Mouse (Mus musculus) limb, embryonic 13.5 days (tissue): Measurements from ENCODE around the gene Pdpn. TPM values are rescaled to one million over a fixed set of nuclear protein-coding genes. Genes with fewer than 3 reads are reported as not detected.
"Not testable (repeated sequence)": the region's sequence is repeated elsewhere in the genome, so short reads cannot be mapped to it uniquely, and the experiment has no call there.

Experiments
- ATAC-seq: fragments of 200-750 bp; cut with Nextera tagmentation; 2 replicates; pipeline ENCODE4 v1.8.0; 2017; ENCODE audit warnings: low read depth, moderate number of reproducible peaks, moderate TSS enrichment; ENCODE audit not compliant: low FRiP score
- H3K27ac ChIP-seq: fragments of 300-500 bp; sonication (generic); 2 replicates; pipeline ENCODE4 v1.5.1; 2015; ENCODE audit warnings: inconsistent platforms, mild to moderate bottlenecking, moderate library complexity
- H3K27me3 ChIP-seq: fragments of 300-500 bp; sonication (generic); 2 replicates; pipeline ENCODE4 v1.6.1; 2015; ENCODE audit warnings: mild to moderate bottlenecking, inconsistent platforms
- H3K36me3 ChIP-seq: fragments of 300-500 bp; sonication (generic); 2 replicates; pipeline ENCODE4 v1.6.1; 2015; ENCODE audit warnings: inconsistent platforms, mild to moderate bottlenecking, moderate library complexity
- H3K4me1 ChIP-seq: fragments of 300-500 bp; sonication (generic); 2 replicates; pipeline ENCODE4 v1.6.1; 2015; ENCODE audit warnings: inconsistent platforms
- H3K4me2 ChIP-seq: fragments of 300-500 bp; sonication (generic); replicated peaks from 2 replicates; pipeline ENCODE4 v1.6.1; 2015; ENCODE audit warnings: inconsistent platforms, mild to moderate bottlenecking, moderate library complexity
- H3K4me3 ChIP-seq: fragments of 300-500 bp; sonication (generic); 2 replicates; pipeline ENCODE4 v1.5.1; 2015; ENCODE audit warnings: moderate library complexity, mild to moderate bottlenecking, inconsistent platforms
- H3K9ac ChIP-seq: fragments of 300-500 bp; sonication (generic); 2 replicates; pipeline ENCODE4 v1.6.1; 2015; ENCODE audit warnings: mild to moderate bottlenecking, inconsistent platforms
- H3K9me3 ChIP-seq: fragments of 300-500 bp; sonication (generic); 2 replicates; pipeline ENCODE4 v1.6.1; 2016; ENCODE audit warnings: inconsistent platforms
- WGBS: fragments of 180-500 bp; shearing (Covaris S2); methylation state at CpG from one replicate; pipeline ENCODE4 v1.1.7; 2015; 5-methylcytosine and 5-hydroxymethylcytosine counted together
- polyA plus RNA-seq: library from polyadenylated mRNA; unstranded; fragments of >200 nt; fragmentation: Nextera tagmentation; extraction: Ambion mirVana; gene quantifications from 2 replicates; pipeline ENCODE4 v1.2.1, GENCODE M21; 2015

Gene Pdpn
- 62.5 and 63.3 TPM in 2 replicates for polyA plus RNA-seq

DNA sequence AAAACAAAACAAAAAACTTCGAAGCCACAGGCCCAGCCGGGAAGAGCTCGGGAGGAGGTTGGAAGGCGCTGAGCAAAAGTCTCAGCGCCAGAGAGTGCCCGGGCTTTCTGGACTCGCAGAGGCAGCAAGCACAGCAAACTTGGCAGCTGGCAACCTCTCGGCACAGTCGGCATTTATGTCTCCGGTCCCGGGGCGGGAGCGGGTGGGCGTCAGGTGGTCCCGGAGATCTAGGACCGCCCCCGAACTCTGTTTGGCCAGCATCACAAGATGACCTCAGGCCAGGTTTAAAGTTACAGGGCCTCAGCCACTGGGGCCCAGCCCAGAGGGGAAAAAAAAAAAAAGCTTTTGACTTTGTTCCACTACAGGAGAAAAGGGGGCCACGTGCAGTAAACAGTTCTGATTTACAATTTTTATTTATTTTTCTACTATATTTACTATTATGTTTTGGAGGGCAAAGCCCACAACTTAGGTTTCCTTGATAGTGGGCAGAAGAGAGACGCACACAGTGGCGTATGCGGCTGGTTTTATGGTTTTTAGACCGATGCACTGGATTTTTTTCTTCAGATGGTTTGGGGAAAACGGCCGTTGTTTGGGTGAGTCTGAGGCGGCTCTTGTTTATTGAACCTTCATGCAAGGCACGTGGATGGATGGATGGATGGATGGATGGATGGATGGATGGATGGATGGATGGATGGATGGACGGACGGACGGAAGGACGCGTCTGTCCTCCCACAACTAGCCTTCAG lies at the start of gene Pdpn:
Gene Pdpn (minus strand): TSS at position 240 of the 746 bp plus-strand sequence.
- no peaks in the 10 kb centered on the region for H3K9me3 ChIP-seq
- H3K4me3 ChIP-seq, result peak within 1 kb of the TSS; percentile 53
- peak within 1 kb of the TSS; percentile 68 for H3K9ac ChIP-seq
- H3K27ac ChIP-seq, result peak within 1 kb of the TSS; percentile 67
- H3K36me3 ChIP-seq, result no peaks in the 10 kb centered on the region
- WGBS, result under 1% methylated on average over 31 of the region's 31 CpGs
- H3K27me3 ChIP-seq, result no peaks in the 10 kb centered on the region
- peaks cover 66% of the 10 kb centered on the region for H3K4me1 ChIP-seq
- peak within 1 kb of the TSS; percentile 88 for H3K4me2 ChIP-seq
- peak; percentile 89; the same call in 1 of the 2 replicates for ATAC-seq

DNA sequence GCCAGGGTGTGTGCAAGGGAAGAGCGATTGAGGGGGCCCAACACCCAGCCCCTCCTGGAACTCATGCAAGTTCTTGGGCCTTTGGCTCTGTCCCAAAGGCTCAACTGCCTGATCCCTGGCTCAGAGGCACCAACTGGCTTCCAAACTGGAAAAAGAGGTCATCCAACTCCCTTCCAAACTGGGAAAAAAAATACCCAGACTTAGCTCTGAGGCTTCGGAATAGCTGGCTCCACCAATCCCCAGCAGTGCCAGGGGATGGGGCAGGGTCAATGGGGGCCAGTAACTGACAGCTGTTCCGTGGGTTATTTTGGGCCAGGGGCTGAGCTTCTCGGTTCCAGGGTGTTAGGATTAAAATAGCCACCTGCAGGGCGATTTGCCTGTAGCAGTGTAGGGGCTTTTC lies 49.3 kb upstream of the Pdpn start:
- H3K4me1 ChIP-seq, result peaks cover 22% of the 10 kb centered on the region
- ATAC-seq, result peak; percentile 68
- H3K9me3 ChIP-seq, result no peaks in the 10 kb centered on the region
- H3K36me3 ChIP-seq, result no peaks in the 10 kb centered on the region
- WGBS, result 29% methylated on average over 5 of the region's 5 CpGs
- peaks cover 63% of the 10 kb centered on the region for H3K27me3 ChIP-seq
- H3K4me3 ChIP-seq, result no peak overlapping the region
- no peak overlapping the region for H3K9ac ChIP-seq
- H3K4me2 ChIP-seq, result 0 out of 2 replicates have a peak overlapping the region, but pooled peaks have one; percentile 99
- no peak overlapping the region for H3K27ac ChIP-seq

DNA sequence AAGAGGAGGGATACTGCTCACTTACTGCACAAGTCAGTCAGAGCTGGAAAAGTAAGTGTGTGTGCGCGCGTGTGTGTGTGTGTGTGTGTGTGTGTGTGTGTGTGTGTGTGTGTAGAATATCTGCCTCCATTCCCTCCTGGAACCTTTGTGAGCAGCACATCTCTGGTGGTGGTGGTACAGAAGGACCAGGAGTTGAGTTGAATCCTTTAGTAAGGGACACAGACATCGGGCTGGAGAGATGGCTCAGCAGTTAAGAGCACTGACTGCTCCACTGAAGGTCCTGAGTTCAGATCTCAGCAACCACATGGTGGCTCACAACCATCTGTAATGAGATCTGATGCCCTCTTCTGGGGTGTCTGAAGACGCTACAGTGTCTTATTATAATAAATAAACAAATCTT lies 46.1 kb upstream of the Pdpn start:
- not testable (repeated sequence) for H3K36me3 ChIP-seq, H3K4me3 ChIP-seq, H3K9ac ChIP-seq, H3K9me3 ChIP-seq, ATAC-seq, H3K4me2 ChIP-seq, H3K27ac ChIP-seq
- H3K27me3 ChIP-seq, result peaks cover 38% of the 10 kb centered on the region
- H3K4me1 ChIP-seq, result peaks cover 19% of the 10 kb centered on the region
- 91% methylated on average over 5 of the region's 5 CpGs for WGBS

DNA sequence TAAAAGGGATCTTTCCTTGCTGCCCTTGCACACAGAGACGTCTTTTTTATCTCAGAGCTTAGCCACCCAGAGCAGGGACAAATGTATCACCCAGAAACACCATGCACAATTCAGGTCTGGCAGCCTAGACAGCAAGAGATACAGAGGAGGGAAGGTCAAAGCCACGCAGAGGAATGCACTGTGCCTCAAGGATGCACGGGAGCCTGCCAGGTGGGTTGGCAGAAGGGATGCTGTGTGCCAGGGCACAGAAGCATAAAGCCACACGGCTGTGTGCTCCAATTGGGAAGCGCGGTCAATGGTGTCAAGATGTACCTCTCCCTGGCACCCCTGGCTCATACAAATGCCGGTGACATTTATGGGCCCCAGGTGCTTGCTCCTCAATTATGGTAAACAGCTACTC lies 42.1 kb upstream of the Pdpn start:
- no peak for ATAC-seq
- Histone ChIP-seq H3K27me3 (no peaks in the 10 kb centered on the region), H3K4me2 (no peak overlapping the region), H3K36me3 (no peaks in the 10 kb centered on the region), H3K27ac (no peak overlapping the region), H3K4me1 (no peaks in the 10 kb centered on the region), H3K4me3 (no peak overlapping the region), H3K9ac (no peak overlapping the region), H3K9me3 (no peaks in the 10 kb centered on the region)
- WGBS, result 81% methylated on average over 7 of the region's 7 CpGs

DNA sequence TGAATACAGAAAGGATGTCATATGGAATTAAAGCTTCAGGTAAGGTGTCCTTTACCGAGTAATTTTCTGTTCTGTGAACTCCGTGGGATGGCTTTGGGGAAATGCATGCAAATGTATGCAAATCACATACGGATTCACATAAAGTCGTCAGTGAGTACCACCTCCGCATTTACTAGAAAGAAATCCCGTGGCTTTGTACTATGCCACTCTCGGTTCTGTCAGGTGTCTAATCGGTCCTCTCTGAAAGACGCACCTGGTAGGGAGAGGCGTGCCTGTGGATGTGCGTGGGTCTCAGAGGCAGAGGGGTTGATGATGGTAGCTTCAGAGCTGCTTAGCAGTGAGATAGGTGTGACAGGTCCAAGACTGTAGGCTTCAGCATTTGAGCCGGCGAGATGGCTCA lies 40.4 kb upstream of the Pdpn start:
- no peaks in the 10 kb centered on the region for H3K36me3 ChIP-seq
- no peaks in the 10 kb centered on the region for H3K9me3 ChIP-seq
- H3K4me1 ChIP-seq, result no peaks in the 10 kb centered on the region
- H3K9ac ChIP-seq, result no peak overlapping the region
- H3K4me2 ChIP-seq, result no peak overlapping the region
- H3K4me3 ChIP-seq, result no peak overlapping the region
- ATAC-seq, result no peak
- H3K27ac ChIP-seq, result no peak overlapping the region
- H3K27me3 ChIP-seq, result no peaks in the 10 kb centered on the region
- WGBS, result 87% methylated on average over 13 of the region's 13 CpGs

DNA sequence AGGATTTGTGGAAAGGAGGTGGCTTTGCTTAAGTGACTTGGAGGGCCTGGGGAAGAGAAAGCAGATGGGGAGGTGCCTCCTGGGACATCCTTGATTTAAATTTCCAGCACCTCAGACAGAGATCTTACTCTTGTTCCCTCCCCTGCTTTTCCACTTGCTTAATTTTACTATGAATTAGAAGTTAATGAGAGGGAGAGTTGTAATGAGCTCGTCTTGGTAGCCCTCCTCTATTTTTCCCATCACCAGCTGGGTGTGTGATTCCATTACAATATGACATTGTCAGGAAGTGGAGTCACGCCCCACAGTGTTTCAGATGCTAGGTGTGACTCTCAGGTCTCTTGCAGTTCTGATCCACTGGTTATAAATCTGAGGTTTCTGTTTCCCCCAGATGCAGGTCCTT lies 36.7 kb upstream of the Pdpn start:
- H3K4me1 ChIP-seq, result no peaks in the 10 kb centered on the region
- H3K4me3 ChIP-seq, result no peak overlapping the region
- 47% methylated on average over 2 of the region's 2 CpGs for whole genome bisulfite sequencing
- H3K27me3 ChIP-seq, result no peaks in the 10 kb centered on the region
- H3K4me2 ChIP-seq, result no peak overlapping the region
- no peak overlapping the region for H3K9ac ChIP-seq
- H3K9me3 ChIP-seq, result no peaks in the 10 kb centered on the region
- H3K36me3 ChIP-seq, result no peaks in the 10 kb centered on the region
- ATAC-seq, result no peak
- no peak overlapping the region for H3K27ac ChIP-seq

DNA sequence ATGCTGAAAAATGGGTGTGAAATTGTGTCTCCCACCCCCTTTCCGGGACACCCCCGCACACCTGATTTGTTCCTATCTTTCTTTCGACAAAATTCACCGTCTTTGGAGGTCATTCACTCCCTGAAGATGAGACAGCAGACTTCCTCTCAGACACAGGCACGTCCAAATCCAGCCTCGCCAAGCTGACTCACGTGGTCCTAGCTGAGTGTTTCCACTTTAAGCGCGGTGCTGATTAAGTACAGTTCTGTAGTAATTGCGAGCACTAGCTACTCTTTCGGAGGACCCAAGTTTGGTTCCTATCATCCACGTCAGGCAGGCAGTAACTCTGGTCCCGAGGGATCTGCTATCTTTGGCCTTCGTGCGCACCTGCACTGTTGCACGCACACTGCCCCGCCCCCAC lies 35.6 kb upstream of the Pdpn start:
- Histone ChIP-seq H3K27ac (no peak overlapping the region), H3K27me3 (no peaks in the 10 kb centered on the region), H3K4me3 (no peak overlapping the region), H3K36me3 (no peaks in the 10 kb centered on the region), H3K4me1 (peaks cover 8% of the 10 kb centered on the region), H3K9ac (no peak overlapping the region), H3K9me3 (no peaks in the 10 kb centered on the region), H3K4me2 (no peak overlapping the region)
- WGBS, result 83% methylated on average over 17 of the region's 17 CpGs
- no peak for ATAC-seq

DNA sequence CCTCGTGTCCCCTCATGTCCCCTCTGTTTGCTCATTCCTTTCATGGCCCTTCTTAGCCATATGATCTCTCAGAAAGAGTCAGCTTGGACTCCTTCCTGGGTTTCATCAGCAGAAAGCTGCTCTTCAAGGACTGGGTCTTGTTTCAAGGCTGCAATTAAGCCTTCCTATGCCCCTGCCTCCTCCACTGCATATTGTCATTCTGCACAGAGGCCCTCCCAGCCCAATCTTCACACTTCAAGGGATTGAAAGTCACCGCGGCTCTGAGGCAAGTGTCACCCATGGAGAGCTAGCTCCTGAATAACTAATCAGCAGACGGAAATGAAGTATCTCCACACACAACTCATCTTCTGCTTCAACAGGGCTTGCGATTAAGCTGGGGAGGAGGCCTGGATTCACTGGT lies 34.8 kb upstream of the Pdpn start:
- WGBS, result 51% methylated on average over 5 of the region's 5 CpGs
- Histone ChIP-seq H3K27ac (no peak overlapping the region), H3K4me1 (peaks cover 16% of the 10 kb centered on the region), H3K9ac (no peak overlapping the region), H3K9me3 (no peaks in the 10 kb centered on the region), H3K4me3 (no peak overlapping the region), H3K4me2 (no peak overlapping the region), H3K36me3 (no peaks in the 10 kb centered on the region), H3K27me3 (no peaks in the 10 kb centered on the region)
- no peak for ATAC-seq

DNA sequence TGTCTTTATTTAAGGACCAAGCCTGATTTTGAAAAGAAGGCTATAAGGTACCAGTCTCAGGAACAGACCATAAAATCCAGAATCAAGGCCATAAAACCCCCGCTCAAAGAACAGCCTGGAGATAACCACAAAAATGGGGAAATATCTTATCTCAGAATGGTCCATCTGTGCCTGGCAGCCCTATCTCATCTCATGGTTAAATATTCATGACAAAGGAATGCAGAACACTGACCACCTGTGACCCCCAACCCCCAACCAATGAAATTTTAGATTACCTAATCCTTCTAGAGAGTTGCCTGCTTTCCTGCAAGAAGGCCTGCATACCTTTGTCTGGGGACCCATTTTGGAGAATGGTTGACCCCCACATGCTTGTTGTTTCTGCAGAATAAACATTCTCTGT lies 32.4 kb upstream of the Pdpn start:
- no peak for ATAC-seq

DNA sequence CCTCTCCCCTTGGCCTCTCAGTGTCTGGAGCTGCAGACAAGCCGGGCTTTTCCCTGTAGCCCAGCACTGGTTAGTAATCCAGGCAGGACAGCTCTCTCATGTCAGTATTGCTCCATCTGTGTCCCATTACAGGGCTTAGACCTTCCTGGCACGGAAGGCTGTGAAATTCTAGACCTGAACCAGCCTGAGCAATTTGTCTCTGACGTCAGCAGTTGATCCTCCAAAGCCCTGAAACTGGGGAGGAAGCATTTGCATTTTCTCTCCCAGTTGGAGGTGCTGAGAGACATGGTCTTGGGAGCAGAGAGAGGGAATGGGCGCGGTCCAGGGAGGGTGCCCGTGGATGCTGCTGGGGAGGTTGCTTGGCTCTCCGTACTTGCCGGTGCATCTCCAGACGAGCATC lies 31.2 kb upstream of the Pdpn start:
- peak; percentile 87 for ATAC-seq
- no peaks in the 10 kb centered on the region for H3K9me3 ChIP-seq
- H3K9ac ChIP-seq, result 0 out of 2 replicates have a peak overlapping the region, but pooled peaks have one; percentile 31
- peak overlapping the region; percentile 54 for H3K4me2 ChIP-seq
- H3K27me3 ChIP-seq, result no peaks in the 10 kb centered on the region
- peak overlapping the region; percentile 12; the same call in 1 of the 2 replicates for H3K4me3 ChIP-seq
- 7% methylated on average over 9 of the region's 9 CpGs for WGBS
- no peaks in the 10 kb centered on the region for H3K36me3 ChIP-seq
- H3K27ac ChIP-seq, result peak overlapping the region; percentile 63; the same call in 1 of the 2 replicates
- peaks cover 16% of the 10 kb centered on the region for H3K4me1 ChIP-seq

More for the DNA sequence above, 32.4 kb upstream of the Pdpn start:
- no peak overlapping the region for H3K4me2 ChIP-seq
- H3K9ac ChIP-seq, result no peak overlapping the region
- no peak overlapping the region for H3K27ac ChIP-seq
- peaks cover 16% of the 10 kb centered on the region for H3K4me1 ChIP-seq
- H3K27me3 ChIP-seq, result no peaks in the 10 kb centered on the region
- no peak overlapping the region for H3K4me3 ChIP-seq
- no peaks in the 10 kb centered on the region for H3K9me3 ChIP-seq
- 54% methylated on average over 1 of the region's 1 CpGs for WGBS
- H3K36me3 ChIP-seq, result no peaks in the 10 kb centered on the region

DNA sequence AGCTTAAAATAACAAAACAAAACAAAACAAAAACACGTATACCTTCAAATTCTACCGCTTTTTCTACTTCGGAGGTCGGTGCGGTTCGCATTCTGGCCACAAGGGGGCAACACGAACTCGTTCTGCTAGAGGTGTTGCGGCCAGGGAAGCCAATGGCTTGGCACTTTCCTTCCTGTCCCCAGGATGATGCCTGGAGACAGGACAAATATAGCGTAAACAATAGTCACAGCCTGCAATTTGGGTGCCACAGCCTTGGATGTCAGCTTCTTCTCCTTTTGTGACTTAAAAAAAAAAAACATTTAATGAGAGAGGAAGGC lies 26.2 kb upstream of the Pdpn start:
- no peak for ATAC-seq
- Histone ChIP-seq H3K9ac (0 out of 2 replicates have a peak overlapping the region, but pooled peaks have one; percentile 31), H3K4me1 (peaks cover 22% of the 10 kb centered on the region), H3K9me3 (no peaks in the 10 kb centered on the region), H3K27me3 (no peaks in the 10 kb centered on the region), H3K4me2 (peak overlapping the region; percentile 61), H3K36me3 (no peaks in the 10 kb centered on the region; the same call in 1 of the 2 replicates), H3K4me3 (peak overlapping the region; percentile 32), H3K27ac (no peak overlapping the region)
- 2% methylated on average over 10 of the region's 10 CpGs for WGBS

DNA sequence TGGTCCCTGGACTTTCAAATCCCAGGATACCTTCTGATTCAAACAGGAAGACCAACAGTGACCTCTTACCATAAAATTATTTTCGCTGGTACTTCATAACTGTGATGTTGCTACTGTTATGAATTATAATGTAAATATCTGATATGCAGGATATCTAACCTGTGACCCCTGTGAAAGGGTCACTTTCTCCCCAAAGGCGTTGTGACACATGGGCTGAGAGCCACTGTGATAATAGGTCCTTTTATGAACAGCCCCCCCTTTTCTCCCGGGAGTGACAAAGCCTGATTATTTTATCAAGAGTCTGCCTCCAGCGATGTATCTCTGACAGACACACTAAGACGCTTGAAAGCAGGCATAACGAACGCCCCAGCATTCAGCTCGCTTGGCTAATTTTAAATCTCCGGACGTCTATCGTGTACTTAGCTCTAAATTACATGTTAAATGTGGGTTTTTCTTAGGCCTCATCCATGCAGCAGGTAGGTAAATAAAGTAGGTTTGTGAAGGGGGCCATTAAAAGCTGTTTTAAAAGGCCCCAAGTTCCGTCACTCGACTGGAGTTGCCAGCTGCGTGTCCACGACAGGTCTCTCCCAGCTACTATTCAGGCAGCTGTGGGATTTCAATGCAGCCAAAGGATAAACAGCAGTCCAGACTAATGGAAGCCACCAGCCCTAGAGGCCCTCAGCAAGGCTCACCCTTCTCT lies 25.7 kb upstream of the Pdpn start:
- 23% methylated on average over 15 of the region's 15 CpGs for WGBS
- peak overlapping the region; percentile 31; the same call in 1 of the 2 replicates for H3K9ac ChIP-seq
- ATAC-seq, result 0 out of 2 replicates have a peak, but pooled peaks have one; percentile 32

More for the DNA sequence above, 25.7 kb upstream of the Pdpn start:
- Histone ChIP-seq H3K27me3 (no peaks in the 10 kb centered on the region), H3K4me1 (peaks cover 17% of the 10 kb centered on the region), H3K36me3 (no peaks in the 10 kb centered on the region; the same call in 1 of the 2 replicates), H3K27ac (no peak overlapping the region), H3K4me3 (peak overlapping the region; percentile 32), H3K9me3 (no peaks in the 10 kb centered on the region), H3K4me2 (peak overlapping the region; percentile 61)
